Mouse (Mus musculus) MN1 (cell line): ENCODE measurements at regions not wholly inside any gene's neighbourhood (a gene's known extent, or its start where the extent isn't known, plus 50 kb on each side); places are given as distances from the start of the nearest gene placed in this dataset.

ENCODE experiments used
- DNase-seq: peaks from one replicate; pipeline ENCODE4 v3.0.0-alpha.2; 2016; ENCODE audit warnings: low spot score

DNA sequence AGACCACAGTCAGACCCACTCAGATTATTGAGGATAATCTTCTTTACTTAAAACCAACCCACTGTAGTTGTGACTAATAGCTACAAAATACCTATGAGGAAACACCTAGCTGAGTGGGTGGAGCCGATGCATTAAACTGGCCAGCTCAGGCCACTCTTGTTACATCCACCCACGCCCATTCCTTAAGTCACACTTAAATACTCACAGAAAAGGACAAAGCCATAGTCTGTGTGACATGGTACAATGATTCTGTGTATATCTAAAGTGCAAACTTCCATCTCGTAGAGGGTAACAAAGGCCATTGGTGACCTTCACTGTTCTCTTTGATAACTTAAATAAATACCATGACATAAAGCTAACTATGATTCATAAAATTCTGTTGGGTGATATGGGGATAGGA is 103.7 kb upstream of the Arhgap5 start:
- no peak for DNase-seq

- no peak for DNase-seq
Observed at GRCm38 (mm10) chr12:52402711-52403110, 101.1 kb upstream of the Arhgap5 start.

DNA sequence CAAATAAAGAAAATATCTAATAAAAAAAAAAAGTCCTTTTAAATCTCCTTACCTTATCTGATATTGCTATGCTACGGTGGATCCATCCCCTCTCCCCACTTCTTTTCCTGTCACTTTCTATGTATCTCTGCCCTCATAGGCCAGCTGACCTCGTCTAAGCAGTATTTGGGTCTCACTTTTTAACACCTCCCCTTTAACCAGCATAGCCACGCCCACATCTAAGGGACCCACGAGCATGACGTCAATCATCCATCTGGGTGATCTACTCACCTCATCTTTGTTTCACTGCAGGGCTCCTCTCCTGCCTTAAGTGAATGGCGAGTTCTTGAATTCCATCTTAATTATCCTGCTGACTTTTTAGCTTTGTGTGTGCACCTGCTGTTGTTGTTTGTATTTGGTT is 97.4 kb upstream of the Arhgap5 start:
- DNase-seq, result no peak

GRCm38 (mm10) chr12:52408307-52408895 is 95.4 kb upstream of the Arhgap5 start:
- no peak for DNase-seq

DNA sequence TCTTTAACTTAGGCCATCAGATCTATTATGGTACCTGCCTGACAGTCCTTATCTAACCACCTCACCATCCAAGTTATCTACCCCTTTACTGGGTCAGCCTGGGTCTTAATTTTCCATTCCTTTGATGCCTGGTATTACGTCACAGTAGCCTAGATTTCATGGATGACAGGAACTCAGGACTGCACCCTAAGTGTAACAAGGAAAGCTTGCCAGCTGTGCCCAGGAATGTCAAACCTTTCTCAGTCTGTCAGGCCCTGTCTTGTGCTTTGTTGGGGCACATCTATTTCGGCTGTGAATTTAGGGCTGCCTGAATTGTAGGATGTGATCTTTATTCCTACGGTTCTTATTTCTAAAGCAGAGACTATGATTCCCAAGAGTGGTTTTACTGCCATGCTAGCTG is 94.6 kb upstream of the Arhgap5 start:
- DNase-seq, result no peak

DNA sequence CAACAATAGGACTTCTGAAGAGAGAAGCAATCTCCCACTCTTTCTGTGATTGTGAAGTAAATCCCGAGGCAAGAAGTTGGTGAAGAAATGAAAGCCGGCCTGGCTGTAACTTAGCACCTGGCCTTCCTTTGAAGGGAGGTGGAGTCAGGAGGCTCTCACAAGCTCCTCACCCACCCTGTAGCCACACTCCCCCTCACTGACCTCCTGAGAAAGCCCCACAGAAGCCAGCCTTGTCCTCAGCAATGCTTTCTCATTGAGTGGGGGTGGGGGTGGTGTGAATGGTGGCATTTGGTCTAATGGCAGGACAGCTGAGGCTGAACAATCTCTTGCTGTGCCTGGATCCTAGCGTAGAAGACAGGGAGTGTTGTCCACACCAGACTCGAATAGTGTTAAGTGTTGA is 91.6 kb upstream of the Arhgap5 start:
- no peak for DNase-seq

DNA sequence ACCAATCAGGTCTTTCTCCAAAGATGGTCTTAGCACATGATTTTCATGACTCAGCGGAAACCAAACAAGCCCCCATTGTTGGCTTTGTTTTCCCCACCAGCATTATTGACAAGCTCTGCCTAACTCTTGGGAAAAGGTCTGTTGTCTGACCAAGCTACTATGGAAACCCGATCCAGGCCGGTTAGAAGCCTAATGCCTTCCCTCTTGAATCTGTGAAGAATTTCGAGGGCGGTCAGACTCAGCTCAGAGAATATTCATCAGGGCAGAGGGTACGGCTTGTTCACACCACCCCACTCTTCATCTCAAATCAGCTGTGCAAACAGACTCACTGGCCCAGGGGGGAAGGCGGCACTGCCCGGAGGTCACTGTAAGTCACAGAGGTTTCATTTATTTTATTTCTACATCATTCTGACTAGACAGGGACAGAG is 90.7 kb upstream of the Arhgap5 start:
- DNase-seq, result no peak

DNA sequence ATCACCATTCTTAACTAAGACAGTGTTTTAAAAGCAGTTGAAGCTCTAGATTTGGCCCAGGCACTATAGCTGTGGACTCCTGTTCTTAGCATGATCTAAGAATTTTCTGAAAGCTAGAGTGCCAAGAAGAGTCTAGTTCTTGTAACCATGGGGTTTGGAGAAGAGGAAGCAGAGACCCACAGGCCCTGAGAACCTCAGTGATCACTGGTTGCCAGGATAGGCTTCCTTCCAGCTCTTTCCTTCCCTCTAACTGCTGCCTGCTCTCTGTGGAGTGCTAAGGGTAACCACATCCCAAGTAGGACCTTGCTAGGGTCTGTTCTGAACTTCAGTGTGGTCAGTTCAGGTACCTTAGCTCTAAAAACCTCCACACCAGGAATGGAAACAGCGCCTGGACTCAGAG is 81.0 kb upstream of the Arhgap5 start:
- DNase-seq, result no peak

DNA sequence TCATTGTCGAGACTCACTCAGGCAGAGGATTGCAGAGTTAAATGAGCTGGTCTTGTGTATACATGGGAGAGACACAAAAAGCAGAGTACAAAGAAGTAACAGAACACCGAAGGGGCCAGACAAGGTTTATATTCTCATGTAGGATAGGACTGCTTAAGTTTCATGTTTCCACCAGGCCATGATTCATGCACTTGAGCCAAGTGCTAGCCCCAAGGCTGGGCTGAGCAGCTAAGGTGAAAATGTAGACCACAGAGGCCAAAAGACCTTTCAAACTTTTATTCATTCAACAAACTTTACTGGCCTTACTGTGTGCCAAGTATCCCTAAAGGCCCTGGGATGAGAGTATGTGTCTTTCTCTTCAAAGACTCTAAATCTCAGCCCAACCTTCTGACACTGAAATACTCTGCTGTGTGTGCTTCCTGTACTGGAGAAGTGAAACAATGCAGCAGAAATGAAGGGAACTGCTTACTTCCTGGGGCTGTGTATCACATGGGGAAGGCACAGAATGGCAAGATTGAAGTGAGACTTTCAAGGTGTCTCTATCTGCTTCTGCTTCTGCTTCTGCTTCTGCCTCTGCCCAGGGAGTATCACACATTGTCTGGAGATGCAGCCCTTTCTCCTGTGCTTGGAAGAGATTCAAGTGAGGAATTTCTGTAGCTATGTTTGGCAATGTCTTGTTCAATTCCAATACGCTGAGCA is 79.3 kb upstream of the Arhgap5 start:
- DNase-seq, result no peak

DNA sequence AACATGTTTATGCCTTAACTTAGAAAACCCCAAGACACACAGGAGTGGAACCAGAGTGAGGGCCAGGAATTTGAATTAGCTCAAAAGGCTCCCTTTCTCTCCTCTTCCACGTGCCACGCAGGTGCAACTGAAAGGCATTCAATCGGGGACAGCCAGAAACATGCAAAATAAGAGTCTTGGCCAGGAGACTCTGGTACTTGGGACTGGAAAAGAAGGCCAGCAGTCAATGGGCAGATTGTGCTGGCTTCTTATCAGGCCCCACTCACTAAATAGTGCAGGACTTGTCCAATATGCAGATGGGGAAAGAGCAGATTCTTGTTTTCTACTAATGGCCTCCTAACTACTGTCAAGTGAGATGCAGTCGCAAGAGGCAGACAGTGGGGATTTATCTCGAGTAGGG is 73.8 kb upstream of the Arhgap5 start:
- DNase-seq, result no peak

DNA sequence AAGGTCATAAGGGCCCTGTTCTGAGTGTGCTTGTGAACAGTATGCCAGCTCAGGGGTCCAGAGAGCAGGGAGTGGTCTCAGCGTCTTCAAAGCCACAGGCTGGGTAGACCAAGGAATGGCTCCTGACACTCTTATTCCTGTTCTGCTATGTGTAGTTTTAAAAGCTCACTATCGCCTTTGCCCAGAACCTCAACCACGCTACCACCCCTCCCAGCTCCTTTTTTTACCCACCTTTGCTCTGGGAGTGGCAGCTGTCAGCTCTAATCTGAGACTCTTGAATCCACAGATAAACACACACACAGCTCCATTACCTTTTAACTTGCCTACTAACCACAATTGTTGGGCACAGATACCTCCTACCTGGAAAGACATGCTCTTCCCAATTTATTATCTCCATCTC is 71.8 kb upstream of the Arhgap5 start:
- DNase-seq, result no peak

DNA sequence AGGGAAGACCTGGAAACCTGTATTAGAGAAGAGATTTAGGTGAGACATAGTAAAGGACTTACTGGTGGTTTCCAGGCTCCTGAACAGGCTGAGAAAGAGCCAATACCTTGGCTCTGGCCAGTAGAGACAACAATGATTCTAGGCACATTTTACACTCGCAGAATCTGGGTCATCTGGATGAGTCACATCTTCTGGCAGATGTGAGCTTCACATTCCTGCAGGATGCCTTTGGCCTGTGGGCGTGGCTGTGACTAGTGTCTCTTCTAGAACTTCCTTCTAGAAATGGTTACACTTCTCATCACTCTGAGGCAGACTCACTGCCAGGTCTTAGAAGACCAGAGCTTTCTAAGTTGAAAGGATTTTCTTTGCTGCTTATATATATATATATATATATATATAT is 69.8 kb upstream of the Arhgap5 start:
- peak; percentile 49 for DNase-seq

DNA sequence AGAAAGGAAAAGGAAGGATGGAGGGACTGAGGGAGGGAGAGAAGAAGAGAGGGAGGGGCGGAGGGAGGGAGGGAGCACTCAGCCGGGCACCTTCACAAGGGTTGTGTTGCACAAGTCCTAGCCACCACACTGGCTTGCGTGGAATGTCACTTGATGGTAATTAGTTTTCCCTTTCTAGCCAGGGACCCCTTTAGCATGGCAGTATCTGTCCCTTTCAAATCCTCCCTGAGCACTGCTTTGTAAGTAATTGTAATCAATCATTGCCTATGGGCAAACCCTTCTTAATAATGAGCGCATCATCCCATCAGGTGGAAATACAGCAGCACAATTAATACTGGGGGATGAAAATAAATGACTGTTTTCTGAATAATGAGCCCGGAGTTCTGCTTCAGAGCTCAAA is 68.5 kb upstream of the Arhgap5 start:
- DNase-seq, result no peak

DNA sequence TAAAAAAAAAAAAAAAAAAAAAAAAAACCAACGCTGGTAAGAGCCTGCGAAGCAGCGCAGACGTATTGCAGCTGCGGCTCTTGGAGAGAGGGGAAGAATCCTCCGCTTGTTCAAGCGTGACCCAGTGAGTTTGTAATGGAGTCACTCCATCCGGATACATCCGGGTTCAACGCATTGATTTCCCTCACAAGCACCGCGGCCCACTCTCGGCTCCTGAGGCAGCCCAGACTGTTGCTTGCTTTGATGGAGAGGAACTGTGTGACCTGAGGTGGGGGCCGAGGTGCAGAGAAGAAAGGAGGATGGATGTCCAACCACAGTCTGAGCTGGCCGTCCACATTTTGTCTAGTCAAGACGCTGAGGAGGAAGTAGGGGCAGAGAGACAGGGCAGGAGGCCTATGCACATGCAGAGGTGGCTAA is 68.0 kb upstream of the Arhgap5 start:
- no peak for DNase-seq

- DNase-seq, result no peak
Observed at GRCm38 (mm10) chr12:52436941-52437340, 66.8 kb upstream of the Arhgap5 start.

DNA sequence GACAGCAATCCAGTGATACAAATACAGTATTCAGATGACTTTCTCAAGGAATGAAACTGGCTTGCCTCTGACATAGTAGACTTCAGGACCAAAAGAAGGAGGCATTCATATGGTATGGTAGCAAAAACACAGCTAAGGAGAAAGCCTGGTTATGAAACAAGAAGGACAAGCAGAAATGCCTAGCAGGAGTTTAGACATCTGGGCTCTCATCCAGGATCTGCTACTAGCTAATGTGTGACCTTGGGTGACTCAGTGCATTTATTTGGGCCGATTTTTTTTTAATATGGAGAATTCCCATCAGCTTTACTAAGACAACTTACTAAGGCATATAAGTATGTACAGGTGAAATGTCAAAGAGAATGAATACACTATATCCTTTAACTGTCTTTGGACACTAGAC is 64.5 kb upstream of the Arhgap5 start:
- no peak for DNase-seq

DNA sequence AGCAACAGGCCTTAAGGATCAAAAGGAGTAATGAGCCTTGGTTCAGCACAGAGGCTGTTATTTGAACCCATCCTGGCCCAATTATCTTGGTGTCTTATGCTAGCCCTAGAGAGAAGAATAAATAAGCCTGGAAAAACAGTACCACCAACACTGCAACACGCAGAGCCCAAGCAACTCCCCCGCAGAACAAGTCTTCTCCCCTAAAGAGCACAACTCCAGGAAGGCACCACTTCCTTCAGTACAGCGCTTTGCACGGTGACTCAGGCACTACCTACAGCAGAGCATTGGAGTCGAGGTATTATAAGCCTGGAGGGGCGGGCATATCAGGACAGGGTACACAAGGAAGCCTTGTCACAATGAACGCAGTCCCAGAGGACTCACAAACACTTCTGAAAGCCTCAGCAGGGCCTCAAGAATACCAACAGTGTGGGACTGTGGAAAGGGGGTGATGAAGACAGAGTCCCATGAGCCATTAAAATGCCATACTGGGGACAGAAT is 62.9 kb upstream of the Arhgap5 start:
- DNase-seq, result no peak

DNA sequence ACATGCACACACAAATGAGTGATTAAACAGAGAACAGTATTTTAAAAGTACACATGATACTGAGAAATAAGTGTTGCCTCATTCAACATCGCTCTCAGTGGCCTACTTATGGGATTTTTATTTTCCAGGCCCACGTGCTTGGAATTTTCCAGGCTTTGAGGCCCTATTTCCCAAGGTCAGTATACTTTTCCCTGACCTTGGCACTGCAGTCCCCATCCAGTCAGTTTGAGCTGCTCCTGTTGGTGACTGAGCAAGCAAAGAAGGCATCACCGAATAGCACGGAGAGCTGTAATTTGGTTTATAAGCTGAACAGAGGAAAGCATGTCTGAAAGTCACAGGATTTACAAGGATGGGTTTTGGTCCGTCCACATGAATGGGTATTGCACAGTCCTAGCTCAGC is 61.4 kb upstream of the Arhgap5 start:
- DNase-seq, result no peak

DNA sequence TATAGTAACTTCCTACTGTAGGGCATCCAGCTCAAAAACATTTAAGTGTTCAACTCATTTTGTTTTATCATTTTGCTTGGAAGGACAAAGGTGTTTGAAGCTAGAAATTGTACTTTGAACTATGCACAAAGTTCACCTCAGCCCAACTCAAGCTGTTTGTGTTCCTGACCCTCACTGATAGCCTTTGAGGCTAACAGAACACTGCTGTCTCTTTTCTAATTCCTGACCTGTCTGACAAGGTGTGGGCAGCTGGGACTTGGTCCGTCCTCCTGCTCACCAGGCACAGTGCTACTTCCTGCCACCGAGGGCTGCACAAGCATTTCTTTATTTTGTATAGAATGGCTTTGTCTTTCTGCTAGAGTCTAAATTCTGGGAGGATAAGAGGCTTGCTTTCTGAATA is 58.0 kb upstream of the Arhgap5 start:
- no peak for DNase-seq

- no peak for DNase-seq
Observed at GRCm38 (mm10) chr12:52446501-52446900, 57.3 kb upstream of the Arhgap5 start.

GRCm38 (mm10) chr12:52447482-52447881 is 56.3 kb upstream of the Arhgap5 start:
- DNase-seq, result no peak

- peak; percentile 67 for DNase-seq
Observed at GRCm38 (mm10) chr12:52448218-52448617, 55.6 kb upstream of the Arhgap5 start.

DNA sequence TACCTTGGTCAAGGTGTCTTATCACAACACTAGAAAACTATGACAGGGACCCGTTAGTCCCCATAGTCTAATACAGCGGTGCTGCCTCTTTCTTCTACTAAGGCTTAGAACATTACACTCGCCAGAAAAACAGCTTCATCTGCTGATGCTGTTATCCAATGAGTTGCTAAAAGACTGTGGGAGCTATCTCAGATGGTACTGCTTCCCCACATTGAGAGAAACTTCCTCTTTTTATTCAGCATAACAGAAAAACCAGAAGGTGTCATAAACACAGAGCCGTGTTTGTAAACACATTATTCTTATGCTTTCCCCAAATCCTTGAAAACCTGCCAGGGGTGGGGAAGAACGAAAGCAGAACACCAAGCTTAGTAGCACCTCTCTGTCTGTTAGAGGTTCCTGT is 49.9 kb upstream of the Arhgap5 start:
- DNase-seq, result no peak
